Mouse (Mus musculus) limb, embryonic 15.5 days (tissue): Measurements from ENCODE around the gene Myo16. TPM values are rescaled to one million over a fixed set of nuclear protein-coding genes. Genes with fewer than 3 reads are reported as not detected.

Source experiments
- ATAC-seq: fragments of 200-750 bp; cut with Nextera tagmentation; 2 replicates; pipeline ENCODE4 v1.8.0; 2017; ENCODE audit warnings: low read depth, moderate TSS enrichment; ENCODE audit not compliant: insufficient number of reproducible peaks, low FRiP score, low TSS enrichment
- H3K27ac ChIP-seq: fragments of 300-500 bp; sonication (generic); 2 replicates; pipeline ENCODE4 v1.5.1; 2015; ENCODE audit warnings: moderate library complexity, mild to moderate bottlenecking, inconsistent platforms
- H3K27me3 ChIP-seq: fragments of 300-500 bp; sonication (generic); 2 replicates; pipeline ENCODE4 v1.6.1; 2015; ENCODE audit warnings: inconsistent platforms
- H3K36me3 ChIP-seq: fragments of 300-500 bp; sonication (generic); 2 replicates; pipeline ENCODE4 v1.6.1; 2015; ENCODE audit warnings: inconsistent platforms
- H3K4me1 ChIP-seq: fragments of 300-500 bp; sonication (generic); 2 replicates; pipeline ENCODE4 v1.6.1; 2015; ENCODE audit warnings: inconsistent platforms
- H3K4me2 ChIP-seq: fragments of 300-500 bp; sonication (generic); 2 replicates; pipeline ENCODE4 v1.6.1; 2015; ENCODE audit warnings: mild to moderate bottlenecking, inconsistent platforms
- H3K4me3 ChIP-seq: fragments of 300-500 bp; sonication (generic); 2 replicates; pipeline ENCODE4 v1.5.1; 2015; ENCODE audit warnings: mild to moderate bottlenecking, inconsistent platforms
- H3K9ac ChIP-seq: fragments of 300-500 bp; sonication (generic); 2 replicates; pipeline ENCODE4 v1.6.1; 2015; ENCODE audit warnings: inconsistent platforms
- H3K9me3 ChIP-seq: fragments of 300-500 bp; sonication (generic); 2 replicates; pipeline ENCODE4 v1.6.1; 2016; ENCODE audit warnings: inconsistent platforms
- WGBS: fragments of 180-500 bp; shearing (Covaris S2); methylation state at CpG from one replicate; pipeline ENCODE4 v1.1.7; 2015; 5-methylcytosine and 5-hydroxymethylcytosine counted together
- polyA plus RNA-seq: library from polyadenylated mRNA; unstranded; fragments of >200 nt; fragmentation: Nextera tagmentation; extraction: Ambion mirVana; gene quantifications from 2 replicates; pipeline ENCODE4 v1.2.1, GENCODE M21; 2015

Gene Myo16
- polyA plus RNA-seq = 0.42 and 0.61 TPM in 2 replicates

DNA sequence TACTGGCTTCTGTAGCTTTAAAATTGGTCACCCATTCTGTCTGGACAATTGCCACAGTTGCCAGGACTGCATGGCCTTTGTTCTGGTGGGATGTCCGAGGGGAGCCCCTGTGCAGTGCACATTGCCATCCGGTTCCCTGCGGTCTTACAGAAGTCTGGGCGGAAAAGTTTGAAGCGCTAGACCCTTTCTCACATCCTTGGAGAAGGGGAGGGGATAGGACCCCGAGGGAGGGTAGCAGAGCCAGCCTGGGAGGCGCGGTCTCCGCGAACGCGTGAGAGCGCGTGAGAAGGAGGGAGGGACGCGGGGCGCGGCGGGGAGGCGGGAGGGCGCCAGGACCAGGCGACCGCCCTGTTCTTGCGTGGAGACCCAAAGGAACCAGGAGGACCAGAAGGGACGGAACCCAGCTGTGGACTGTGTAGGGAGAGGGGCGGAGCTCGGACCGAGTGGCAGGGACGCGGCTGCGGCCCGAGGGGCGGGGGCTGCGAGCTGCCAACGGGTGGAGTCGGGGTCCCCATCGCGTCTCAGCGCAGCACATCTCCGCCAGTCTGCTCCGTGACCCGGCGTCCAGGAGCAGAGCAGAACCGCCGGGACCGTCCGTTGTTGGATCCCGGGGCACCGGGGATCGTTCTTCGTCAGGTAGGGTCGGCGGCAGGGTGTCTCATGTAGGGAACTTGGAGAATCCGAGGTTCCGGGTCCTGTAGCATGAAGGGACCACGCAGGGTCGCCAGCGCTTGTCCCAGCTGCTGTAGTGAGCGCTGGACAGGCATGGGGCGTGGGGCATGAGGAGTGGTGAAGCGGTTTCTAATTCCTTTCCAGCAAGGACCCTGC lies at the start of gene Myo16:
Gene Myo16, plus strand, starts transcription at position 301 of the 828 bp plus-strand sequence.
- under 1% methylated on average over 60 of the region's 61 CpGs for WGBS
- no peaks in the 10 kb centered on the region for H3K36me3 ChIP-seq
- peak within 1 kb of the TSS; percentile 50 for H3K4me3 ChIP-seq
- H3K9me3 ChIP-seq = no peaks in the 10 kb centered on the region
- H3K27me3 ChIP-seq = peaks cover 28% of the 10 kb centered on the region
- peak; percentile 52 for ATAC-seq
- H3K27ac ChIP-seq = no peak within 1 kb of the TSS
- peak within 1 kb of the TSS; percentile 37; the same call in 1 of the 2 replicates for H3K9ac ChIP-seq
- H3K4me2 ChIP-seq = peak within 1 kb of the TSS; percentile 89
- 0 out of 2 replicates have a peak, but pooled peaks cover 9% of the 10 kb centered on the region for H3K4me1 ChIP-seq

DNA sequence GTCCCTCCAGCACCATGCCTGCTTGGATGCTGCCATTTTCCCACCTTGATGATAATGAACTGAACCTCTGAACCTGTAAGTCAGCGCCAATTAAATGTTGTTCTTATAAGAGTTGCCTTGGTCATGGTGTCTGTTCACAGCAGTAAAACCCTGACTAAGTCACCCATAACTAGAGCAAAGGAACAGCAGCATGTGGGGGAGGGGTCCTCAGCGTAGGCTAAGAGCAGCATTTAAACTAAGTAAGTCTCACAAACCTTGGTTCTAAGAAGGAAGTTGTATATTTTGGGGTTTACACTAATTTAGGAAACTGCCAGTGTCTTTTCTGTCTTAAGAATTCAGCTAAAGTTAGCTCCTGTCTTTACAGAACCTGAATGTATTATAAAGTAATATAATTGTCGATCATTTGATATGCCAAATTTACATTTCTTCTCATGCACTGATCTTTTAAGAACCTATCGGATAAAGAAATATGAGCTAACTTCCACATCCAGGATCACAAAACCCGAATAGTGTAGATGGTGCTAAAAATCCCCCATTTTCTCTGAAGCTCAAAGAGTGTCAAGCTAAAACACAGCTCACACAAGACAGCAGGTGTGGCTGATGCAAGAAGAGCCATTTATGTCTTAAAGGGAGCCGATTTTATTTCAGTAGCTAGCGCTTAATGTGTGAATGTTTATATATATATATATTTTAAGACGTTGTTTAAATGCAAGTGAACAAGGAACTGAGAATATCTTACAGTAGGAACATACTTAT lies 45.0 kb upstream of the Myo16 start:
- Histone ChIP-seq H3K9me3 (no peaks in the 10 kb centered on the region), H3K4me2 (no peak overlapping the region), H3K27ac (no peak overlapping the region), H3K36me3 (no peaks in the 10 kb centered on the region), H3K9ac (no peak overlapping the region), H3K27me3 (no peaks in the 10 kb centered on the region), H3K4me3 (no peak overlapping the region), H3K4me1 (no peaks in the 10 kb centered on the region)
- ATAC-seq = no peak
- WGBS = 82% methylated on average over 8 of the region's 8 CpGs

GRCm38 (mm10) chr8:10122749-10123148 lies 31.0 kb upstream of the Myo16 start:
- Histone ChIP-seq H3K27me3 (no peaks in the 10 kb centered on the region), H3K27ac (no peak overlapping the region), H3K9me3 (no peaks in the 10 kb centered on the region), H3K9ac (no peak overlapping the region), H3K4me3 (no peak overlapping the region), H3K36me3 (no peaks in the 10 kb centered on the region), H3K4me2 (no peak overlapping the region), H3K4me1 (no peaks in the 10 kb centered on the region)
- WGBS = 80% methylated on average over 5 of the region's 5 CpGs
- ATAC-seq = no peak

GRCm38 (mm10) chr8:10123412-10123811 lies 30.3 kb upstream of the Myo16 start:
- ATAC-seq = no peak
- no peaks in the 10 kb centered on the region for H3K36me3 ChIP-seq
- no peaks in the 10 kb centered on the region for H3K27me3 ChIP-seq
- no peak overlapping the region for H3K4me2 ChIP-seq
- H3K27ac ChIP-seq = no peak overlapping the region
- H3K4me3 ChIP-seq = no peak overlapping the region
- 81% methylated on average over 2 of the region's 2 CpGs for WGBS
- no peaks in the 10 kb centered on the region for H3K4me1 ChIP-seq
- H3K9ac ChIP-seq = no peak overlapping the region
- H3K9me3 ChIP-seq = no peaks in the 10 kb centered on the region

GRCm38 (mm10) chr8:10125684-10126083 lies 28.0 kb upstream of the Myo16 start:
- no peak overlapping the region for H3K9ac ChIP-seq
- no peaks in the 10 kb centered on the region for H3K36me3 ChIP-seq
- H3K9me3 ChIP-seq = no peaks in the 10 kb centered on the region
- no peak overlapping the region for H3K4me2 ChIP-seq
- H3K4me1 ChIP-seq = no peaks in the 10 kb centered on the region
- H3K27me3 ChIP-seq = no peaks in the 10 kb centered on the region
- ATAC-seq = no peak
- WGBS = 78% methylated on average over 4 of the region's 4 CpGs
- no peak overlapping the region for H3K27ac ChIP-seq
- H3K4me3 ChIP-seq = no peak overlapping the region

DNA sequence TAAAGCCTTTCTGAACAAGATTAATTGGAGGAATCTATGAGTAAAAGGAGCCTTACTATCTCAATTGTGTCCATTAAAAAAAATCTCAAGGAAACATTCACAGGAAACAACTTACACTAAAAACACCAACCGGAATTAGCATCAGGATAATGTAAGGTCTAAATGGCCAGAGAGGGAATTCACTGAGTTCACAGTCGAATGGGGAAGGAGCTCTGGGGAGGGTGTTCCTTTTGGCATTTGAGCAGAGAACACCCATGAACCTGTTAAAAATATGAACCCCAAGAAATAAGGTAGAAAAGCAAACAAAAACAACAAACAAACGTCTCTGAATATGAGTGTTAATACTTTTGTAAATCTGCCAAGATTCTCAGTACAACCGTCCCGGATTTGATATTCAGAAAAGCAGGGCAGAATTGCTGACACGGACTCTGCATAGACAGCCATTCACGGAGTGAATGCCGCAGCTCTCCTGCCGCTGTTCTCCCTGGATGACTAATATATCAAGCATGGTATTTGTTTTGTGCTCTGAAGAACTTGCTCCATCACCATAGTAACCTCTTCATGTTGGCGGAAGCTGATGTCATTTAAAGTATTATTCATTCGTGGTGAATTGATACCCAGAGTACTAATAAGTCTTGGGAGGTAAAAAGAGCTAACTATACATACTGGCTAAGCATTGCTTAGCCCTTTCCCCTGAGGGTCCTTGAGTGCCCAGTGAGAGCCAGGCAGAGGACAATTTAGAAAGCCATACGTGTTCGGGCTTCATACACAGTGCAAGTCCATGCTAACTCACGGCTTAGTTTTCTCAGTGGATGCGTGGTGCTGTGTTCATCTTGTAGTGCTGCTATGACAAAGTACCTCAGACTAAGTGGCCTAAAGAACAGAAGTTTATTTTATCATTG lies 22.9 kb upstream of the Myo16 start:
- WGBS = 70% methylated on average over 15 of the region's 15 CpGs
- Histone ChIP-seq H3K9ac (no peak overlapping the region), H3K4me1 (no peaks in the 10 kb centered on the region), H3K4me2 (no peak overlapping the region), H3K27ac (no peak overlapping the region), H3K4me3 (no peak overlapping the region), H3K9me3 (no peaks in the 10 kb centered on the region), H3K27me3 (no peaks in the 10 kb centered on the region), H3K36me3 (no peaks in the 10 kb centered on the region)
- no peak for ATAC-seq

DNA sequence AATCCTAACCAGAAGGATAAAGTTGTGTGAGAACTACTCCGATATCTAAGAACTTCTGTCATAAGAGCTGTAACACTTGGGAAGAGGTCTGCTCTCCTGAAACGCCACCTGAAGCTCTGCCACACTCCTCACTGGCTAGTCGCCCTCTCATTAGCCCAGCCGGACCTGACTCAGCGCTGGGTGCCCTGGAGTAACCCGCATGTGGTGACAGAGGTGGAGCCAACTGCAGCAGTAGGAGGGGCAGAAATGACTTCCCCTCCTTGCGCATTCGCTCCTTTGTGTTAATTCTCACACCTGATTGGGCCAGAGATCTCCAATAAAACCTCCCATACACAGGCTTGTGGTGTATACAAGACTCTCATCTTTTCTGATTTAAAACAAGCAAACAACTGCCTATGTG lies 14.2 kb upstream of the Myo16 start:
- Histone ChIP-seq H3K9ac (no peak overlapping the region), H3K27ac (no peak overlapping the region), H3K4me2 (no peak overlapping the region), H3K4me1 (no peaks in the 10 kb centered on the region), H3K36me3 (no peaks in the 10 kb centered on the region), H3K9me3 (no peaks in the 10 kb centered on the region), H3K4me3 (no peak overlapping the region), H3K27me3 (peaks cover 3% of the 10 kb centered on the region; the same call in 1 of the 2 replicates)
- 17% methylated on average over 8 of the region's 8 CpGs for WGBS
- no peak for ATAC-seq

GRCm38 (mm10) chr8:10143961-10144360 lies 9.8 kb upstream of the Myo16 start:
- no peak overlapping the region for H3K4me2 ChIP-seq
- H3K4me3 ChIP-seq = no peak overlapping the region
- no peaks in the 10 kb centered on the region for H3K36me3 ChIP-seq
- no peak overlapping the region for H3K27ac ChIP-seq
- WGBS = 76% methylated on average over 10 of the region's 10 CpGs
- H3K9ac ChIP-seq = no peak overlapping the region
- no peaks in the 10 kb centered on the region for H3K4me1 ChIP-seq
- no peak for ATAC-seq
- H3K9me3 ChIP-seq = no peaks in the 10 kb centered on the region
- peaks cover 6% of the 10 kb centered on the region; the same call in 1 of the 2 replicates for H3K27me3 ChIP-seq

- ATAC-seq = no peak
- no peak overlapping the region for H3K4me2 ChIP-seq
- 62% methylated on average over 6 of the region's 6 CpGs for WGBS
- no peaks in the 10 kb centered on the region for H3K9me3 ChIP-seq
- no peak overlapping the region for H3K4me3 ChIP-seq
- H3K9ac ChIP-seq = no peak overlapping the region
- peaks cover 29% of the 10 kb centered on the region for H3K27me3 ChIP-seq
- no peak overlapping the region for H3K27ac ChIP-seq
- H3K4me1 ChIP-seq = 0 out of 2 replicates have a peak, but pooled peaks cover 9% of the 10 kb centered on the region
- no peaks in the 10 kb centered on the region for H3K36me3 ChIP-seq
Measured at GRCm38 (mm10) chr8:10151692-10152247, 1.9 kb upstream of the Myo16 start.

DNA sequence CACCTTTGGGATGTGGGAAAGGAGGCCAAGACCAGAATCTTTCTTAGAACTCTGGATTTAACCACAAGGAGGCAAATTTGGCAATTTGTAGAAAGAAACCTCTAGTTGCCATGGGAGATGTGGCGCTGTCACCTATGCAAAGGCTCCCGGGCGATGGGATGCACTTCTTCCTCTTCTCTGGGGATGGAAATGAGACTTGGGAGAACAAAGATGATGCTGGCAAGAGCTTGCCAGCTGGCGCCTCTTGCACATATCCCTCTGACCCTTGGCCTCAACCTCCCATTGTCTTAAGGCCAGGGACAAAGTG lies 681 bp downstream of the Myo16 start:
- Histone ChIP-seq H3K9me3 (no peaks in the 10 kb centered on the region), H3K27me3 (peaks cover 28% of the 10 kb centered on the region), H3K36me3 (no peaks in the 10 kb centered on the region), H3K4me1 (0 out of 2 replicates have a peak, but pooled peaks cover 9% of the 10 kb centered on the region), H3K27ac (no peak overlapping the region), H3K4me2 (peak overlapping the region; percentile 89), H3K4me3 (peak overlapping the region; percentile 50), H3K9ac (0 out of 2 replicates have a peak overlapping the region, but pooled peaks have one; percentile 37)
- no peak for ATAC-seq
- 27% methylated on average over 4 of the region's 4 CpGs for WGBS

DNA sequence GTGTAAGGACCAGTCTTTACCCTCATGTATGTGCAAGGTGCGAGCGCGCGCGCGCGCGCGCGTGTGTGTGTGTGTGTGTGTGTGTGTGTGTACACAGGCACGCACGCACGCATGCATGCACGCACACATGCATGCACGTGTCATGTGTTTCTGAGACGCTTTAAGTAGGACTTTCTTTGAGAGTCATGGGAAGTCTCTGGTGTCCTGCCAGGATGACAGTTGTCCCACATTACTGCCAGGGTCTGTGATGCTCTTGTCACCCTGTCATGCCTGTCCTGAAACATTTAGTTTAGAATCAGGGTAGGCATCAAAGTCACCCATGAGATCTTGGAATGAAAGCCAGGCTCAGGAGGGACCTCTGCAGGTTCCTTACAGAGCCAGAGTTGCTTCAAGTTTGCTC lies 1.4 kb downstream of the Myo16 start:
- Histone ChIP-seq H3K4me3 (no peak overlapping the region), H3K4me1 (0 out of 2 replicates have a peak, but pooled peaks cover 9% of the 10 kb centered on the region), H3K9ac (no peak overlapping the region), H3K9me3 (no peaks in the 10 kb centered on the region), H3K36me3 (no peaks in the 10 kb centered on the region), H3K27ac (no peak overlapping the region), H3K27me3 (peaks cover 28% of the 10 kb centered on the region), H3K4me2 (no peak overlapping the region)
- no peak for ATAC-seq
- WGBS = 95% methylated on average over 16 of the region's 16 CpGs
